Mouse (Mus musculus): ENCODE measurements around the gene Lrrn4. TPM values are rescaled to one million over a fixed set of nuclear protein-coding genes. Genes with fewer than 3 reads are reported as not detected.

Lrrn4 gene
- total RNA-seq, 2 experiments from 2014 or later, result 0.23 to 0.27 TPM

DNA sequence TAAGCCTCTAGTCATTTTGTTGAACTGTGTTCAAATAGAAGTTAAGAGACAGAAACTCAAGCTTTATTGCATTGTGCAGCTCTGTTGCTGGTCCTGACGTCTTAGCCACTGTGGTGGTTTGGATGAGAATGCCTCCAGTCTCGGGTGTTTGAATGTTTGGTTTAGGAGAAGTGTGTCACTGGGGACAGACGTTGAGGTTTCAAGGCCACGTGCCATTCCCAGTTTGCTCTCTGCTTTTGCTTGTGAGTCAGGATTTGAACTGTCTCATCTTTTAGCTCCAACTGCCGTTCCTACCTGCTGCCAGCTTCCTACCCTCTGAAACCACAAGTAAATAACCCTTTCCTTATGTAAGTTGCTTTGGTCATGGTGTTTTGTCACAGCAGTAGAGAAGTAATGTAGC, 13.2 kb downstream of the Lrrn4 start:
- H3K27ac ChIP-seq, result no peak overlapping the region
- intact Hi-C loops (cut with DNase I), result no loop called here
- TF ChIP-seq CTCF (IDR thresholded peaks at IDR 0.05), result no peak
- DNase-seq (ENCODE audit: extremely low spot score in 1 of 2, low spot score in 2 of 2), result no peak
- H3K4me3 ChIP-seq, result no peak overlapping the region

- Histone ChIP-seq H3K27ac (no peak overlapping the region), H3K4me3 (no peak overlapping the region)
- DNase-seq (ENCODE audit: extremely low spot score in 1 of 2, low spot score in 2 of 2), result no peak
- intact Hi-C loops (cut with DNase I), result no loop called here
- TF ChIP-seq CTCF (IDR thresholded peaks at IDR 0.05), result no peak
Observed at GRCm38 (mm10) chr2:132863325-132863724, 17.4 kb downstream of the Lrrn4 start.

- intact Hi-C loops (cut with DNase I), result no loop called here
- DNase-seq (ENCODE audit: extremely low spot score in 1 of 2, low spot score in 2 of 2), result no peak
- Histone ChIP-seq H3K27ac (no peak overlapping the region), H3K4me3 (no peak overlapping the region)
- no peak for TF ChIP-seq CTCF (IDR thresholded peaks at IDR 0.05)
Observed at GRCm38 (mm10) chr2:132861456-132861855, 19.2 kb downstream of the Lrrn4 start.

DNA sequence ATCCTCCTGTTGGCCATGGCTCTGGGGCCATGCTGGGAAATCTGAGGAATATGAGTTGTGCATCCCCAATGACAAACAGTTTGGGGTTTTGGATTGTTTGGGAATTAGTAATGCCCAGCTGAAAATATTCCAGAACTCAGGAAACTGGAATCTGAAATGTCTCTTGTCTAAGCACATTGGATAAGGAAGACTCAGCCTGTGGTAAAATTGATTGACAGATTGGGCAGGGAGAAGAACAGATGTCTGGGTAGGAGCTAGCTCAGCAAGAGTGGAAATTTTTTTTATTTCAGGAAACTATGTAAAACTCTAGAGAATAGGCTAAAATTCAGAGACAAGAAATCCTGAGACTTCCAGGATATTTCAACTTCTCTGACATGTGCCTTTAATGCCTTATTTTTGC, 20.3 kb downstream of the Lrrn4 start:
- no peak for TF ChIP-seq CTCF (IDR thresholded peaks at IDR 0.05)
- no peak for DNase-seq (ENCODE audit: extremely low spot score in 1 of 2, low spot score in 2 of 2)
- intact Hi-C loops (cut with DNase I), result no loop called here
- H3K4me3 ChIP-seq, result no peak overlapping the region
- H3K27ac ChIP-seq, result no peak overlapping the region

GRCm38 (mm10) chr2:132856333-132856732, 24.4 kb downstream of the Lrrn4 start:
- intact Hi-C loops (cut with DNase I), result no loop called here
- no peak for DNase-seq (ENCODE audit: extremely low spot score in 1 of 2, low spot score in 2 of 2)
- no peak for TF ChIP-seq CTCF (IDR thresholded peaks at IDR 0.05)

DNA sequence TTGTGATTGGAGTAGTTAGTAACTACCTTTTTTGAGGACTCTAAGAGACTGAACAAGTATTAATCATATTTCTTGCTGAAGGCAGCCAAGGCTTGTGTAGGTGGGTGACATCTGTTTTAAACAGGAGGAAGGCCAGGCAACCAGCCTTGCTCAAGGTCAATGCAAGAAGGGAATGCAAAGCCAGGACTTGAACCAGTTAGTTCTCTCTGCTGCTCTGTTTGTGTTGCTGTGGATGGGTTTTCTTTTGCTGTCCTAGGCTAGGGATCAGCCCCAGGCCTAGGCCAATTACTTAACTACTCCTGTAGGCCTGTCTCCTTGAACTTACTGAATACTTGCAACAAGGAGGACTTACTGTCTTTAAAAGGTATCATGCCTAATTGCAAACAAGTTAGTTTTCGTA, 27.6 kb downstream of the Lrrn4 start:
- intact Hi-C loops (cut with DNase I), result no loop called here
- no peak for TF ChIP-seq CTCF (IDR thresholded peaks at IDR 0.05)
- Histone ChIP-seq H3K4me3 (no peak overlapping the region), H3K27ac (no peak overlapping the region)
- DNase-seq (ENCODE audit: extremely low spot score in 1 of 2, low spot score in 2 of 2), result no peak

More at GRCm38 (mm10) chr2:132856333-132856732, 24.4 kb downstream of the Lrrn4 start:
- Histone ChIP-seq H3K4me3 (no peak overlapping the region), H3K27ac (no peak overlapping the region)

GRCm38 (mm10) chr2:132849141-132849540, 31.6 kb downstream of the Lrrn4 start:
- DNase-seq (ENCODE audit: extremely low spot score in 1 of 2, low spot score in 2 of 2), result no peak
- intact Hi-C loops (cut with DNase I), result no loop called here
- Histone ChIP-seq H3K4me3 (no peak overlapping the region), H3K27ac (no peak overlapping the region)
- TF ChIP-seq CTCF (IDR thresholded peaks at IDR 0.05), result no peak

DNA sequence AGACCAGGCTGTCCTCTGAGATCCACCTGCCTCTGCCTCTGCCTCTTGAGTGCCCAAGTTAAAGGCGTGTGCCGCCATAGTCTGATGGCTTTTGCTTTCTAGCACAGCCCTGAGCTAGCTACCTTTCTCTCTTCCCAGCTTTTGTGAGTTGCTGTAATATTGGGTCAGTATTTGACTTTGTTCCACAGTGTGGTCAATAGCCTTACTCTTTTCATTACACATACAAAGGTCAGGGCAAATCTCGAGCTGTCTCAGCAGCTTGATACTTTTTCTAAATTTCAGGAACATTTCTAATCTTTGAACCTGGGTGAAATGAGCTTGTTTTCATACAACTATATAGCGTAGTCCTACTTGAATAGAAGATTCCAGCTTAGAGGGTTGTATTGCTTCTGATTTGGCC, 32.3 kb downstream of the Lrrn4 start:
- no peak for DNase-seq (ENCODE audit: extremely low spot score in 1 of 2, low spot score in 2 of 2)
- H3K27ac ChIP-seq, result no peak overlapping the region
- no peak for TF ChIP-seq CTCF (IDR thresholded peaks at IDR 0.05)
- no peak overlapping the region for H3K4me3 ChIP-seq
- intact Hi-C loops (cut with DNase I), result no loop called here

DNA sequence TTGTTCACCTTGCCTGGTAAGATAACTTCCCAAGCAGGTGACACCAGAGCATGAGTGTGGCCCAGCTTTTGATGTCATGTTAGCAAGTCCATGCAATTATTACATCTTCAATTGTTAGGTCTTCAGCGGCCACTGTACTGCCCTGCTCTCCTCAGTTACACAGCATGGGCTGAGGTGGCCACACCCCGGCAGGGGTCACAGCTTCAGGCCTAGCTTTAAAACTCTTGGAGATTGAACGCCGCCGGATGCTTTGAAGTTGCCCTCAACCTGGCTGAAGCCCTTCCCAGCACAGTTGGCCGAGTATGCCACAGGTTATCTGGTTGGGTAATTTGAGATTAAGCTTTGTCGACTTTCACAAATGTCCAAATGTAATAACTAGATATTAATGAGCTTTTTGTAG, 33.1 kb downstream of the Lrrn4 start:
- H3K4me3 ChIP-seq, result peak overlapping the region; percentile 62
- peak overlapping the region; percentile 67; the same call in 1 of the 2 replicates for H3K27ac ChIP-seq
- DNase-seq (ENCODE audit: extremely low spot score in 1 of 2, low spot score in 2 of 2), result no peak
- TF ChIP-seq CTCF (IDR thresholded peaks at IDR 0.05), result no peak
- intact Hi-C loops (cut with DNase I), result no loop called here

DNA sequence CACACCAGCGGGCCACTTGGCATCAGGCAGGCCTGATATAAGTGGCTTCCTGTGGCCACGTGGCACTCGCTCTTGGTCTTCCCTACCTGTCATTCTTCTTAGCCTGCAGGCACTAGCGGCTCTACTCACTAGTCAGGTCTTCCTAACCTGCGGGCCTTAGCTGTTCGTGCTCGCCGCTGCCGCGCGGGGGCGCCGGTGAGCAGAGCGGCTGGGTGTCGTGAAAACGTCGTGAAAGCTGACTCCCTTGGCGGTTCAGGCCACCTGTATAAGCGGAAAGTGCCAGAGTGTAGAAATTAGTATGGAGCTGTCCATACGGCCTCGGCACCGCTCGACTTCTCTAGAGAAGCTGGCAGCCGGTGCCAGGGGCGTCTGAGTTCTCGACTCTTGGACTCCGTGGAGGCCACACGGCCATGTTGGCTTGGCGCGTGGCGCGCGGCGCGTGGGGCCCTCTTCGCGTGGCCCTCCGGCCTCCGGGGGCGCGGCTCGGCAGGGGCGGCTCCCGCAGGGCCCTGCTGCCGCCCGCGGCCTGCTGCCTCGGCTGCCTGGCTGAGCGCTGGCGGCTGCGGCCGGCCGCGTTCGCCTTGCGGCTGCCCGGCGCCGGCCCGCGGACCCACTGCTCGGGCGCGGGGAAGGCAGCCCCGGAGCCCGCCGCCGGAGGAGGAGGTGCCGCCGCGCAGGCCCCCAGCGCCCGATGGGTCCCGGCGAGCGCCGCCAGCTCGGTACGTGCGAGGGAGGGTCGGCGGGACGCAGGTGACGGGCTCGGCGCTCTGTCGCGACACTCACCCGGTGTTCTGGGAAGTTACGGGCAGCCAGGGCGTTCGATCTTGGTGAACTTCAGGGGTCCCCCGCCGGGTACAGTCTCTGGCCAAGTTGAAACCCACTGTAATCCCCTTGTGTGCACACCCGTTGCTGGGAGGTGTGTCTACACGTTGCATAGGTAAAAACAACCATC, 34.0 kb downstream of the Lrrn4 start, which contains the start of gene Crls1:
Gene Crls1, plus strand, starts transcription at position 260 of the 952 bp plus-strand sequence.
- TF ChIP-seq CTCF (IDR thresholded peaks at IDR 0.05), result peak; percentile 100
- peak; percentile 97 to 99 for DNase-seq (ENCODE audit: extremely low spot score in 1 of 2, low spot score in 2 of 2)
- H3K4me3 ChIP-seq, result peak within 1 kb of the TSS; percentile 62
- intact Hi-C loops (cut with DNase I), result loop anchor here (1.0 kb wide), 1 partner anchor 57 kb away; no protein-coding TSS in a partner anchor
- H3K27ac ChIP-seq, result peak within 1 kb of the TSS; percentile 84

- Histone ChIP-seq H3K27ac (no peak overlapping the region), H3K4me3 (no peak overlapping the region)
- intact Hi-C loops (cut with DNase I), result no loop called here
- no peak for DNase-seq (ENCODE audit: extremely low spot score in 1 of 2, low spot score in 2 of 2)
- TF ChIP-seq CTCF (IDR thresholded peaks at IDR 0.05), result no peak
Observed at GRCm38 (mm10) chr2:132841071-132841470, 39.6 kb downstream of the Lrrn4 start.

Other genes starting within 250 kb of the Lrrn4 start
- gene Shld1, start 194.0 kb downstream of the Lrrn4 start, total RNA-seq (2021), result 10 to 100 TPM in 1 of 2 experiments, 1 to 10 TPM in 1; 9.6 to 10.7 TPM
- gene Chgb, start 99.6 kb downstream of the Lrrn4 start, total RNA-seq (2021), result 100 to 1,000 TPM; 285 to 291 TPM
- gene Trmt6, start 64.8 kb downstream of the Lrrn4 start, total RNA-seq (2021), result 10 to 100 TPM; 26.4 to 33.2 TPM
- gene Mcm8, start 64.8 kb downstream of the Lrrn4 start, total RNA-seq (2021), result 1 to 10 TPM; 4.3 to 4.6 TPM
- gene Crls1, start 34.2 kb downstream of the Lrrn4 start, total RNA-seq (2021), result 10 to 100 TPM; 26.3 to 27.4 TPM
- gene Fermt1, start 65.0 kb upstream of the Lrrn4 start, total RNA-seq (2021), result under 1 TPM; 0.40 to 0.59 TPM